Mouse (Mus musculus) liver, embryonic 14.5 days (tissue): ENCODE measurements around the gene Nptn. TPM values are rescaled to one million over a fixed set of nuclear protein-coding genes. Genes with fewer than 3 reads are reported as not detected.

Experiments
- ATAC-seq: fragments of 200-750 bp; cut with Nextera tagmentation; 2 replicates; pipeline ENCODE4 v1.8.0; 2017; ENCODE audit warnings: moderate number of reproducible peaks, mild to moderate bottlenecking, moderate library complexity; ENCODE audit not compliant: insufficient read depth
- DNase-seq, 3 experiments: peaks; one replicate each; pipeline ENCODE4 v3.0.0-alpha.2; 2012 to 2013; ENCODE audit warnings: low read depth in 3 of 3, low spot score in 3 of 3
- H3K27ac ChIP-seq: fragments of 300-500 bp; sonication (generic); 2 replicates; pipeline ENCODE4 v1.5.1; 2014; ENCODE audit warnings: moderate library complexity, mild to moderate bottlenecking, control low read depth, inconsistent platforms
- H3K27me3 ChIP-seq: fragments of 300-500 bp; sonication (generic); 2 replicates; pipeline ENCODE4 v1.6.1; 2014; ENCODE audit warnings: mild to moderate bottlenecking, low read length, moderate library complexity; ENCODE audit not compliant: control insufficient read depth, insufficient read depth
- H3K36me3 ChIP-seq: fragments of 300-500 bp; sonication (generic); replicated peaks from 2 replicates; pipeline ENCODE4 v1.6.1; 2014; ENCODE audit warnings: low read depth; ENCODE audit not compliant: control insufficient read depth, insufficient read depth
- H3K4me1 ChIP-seq, 2 experiments: fragments of 200-500 bp in 1 of 2; fragments of 300-500 bp in 1 of 2; sonication (generic) in 1 of 2; replicated peaks; 2 replicates each; pipeline ENCODE4 v1.6.1; 2012 to 2014; ENCODE audit warnings: antibody characterized with exemption in 1 of 2, inconsistent platforms in 1 of 2, low read length in 1 of 2; ENCODE audit not compliant: control insufficient read depth in 2 of 2, insufficient read depth in 2 of 2
- H3K4me2 ChIP-seq: fragments of 300-500 bp; sonication (generic); 2 replicates; pipeline ENCODE4 v1.6.1; 2014; ENCODE audit warnings: low read depth, mild to moderate bottlenecking, control low read depth, moderate library complexity
- H3K4me3 ChIP-seq, 2 experiments: fragments of 200-500 bp in 1 of 2; fragments of 300-500 bp in 1 of 2; sonication (generic) in 1 of 2; 2 replicates each; pipeline ENCODE4 v1.5.1; 2012 to 2014; ENCODE audit warnings: low read depth in 2 of 2, low read length in 2 of 2, mild to moderate bottlenecking in 2 of 2, control low read depth in 1 of 2, inconsistent platforms in 1 of 2, moderate library complexity in 1 of 2; ENCODE audit not compliant: insufficient read depth in 1 of 2
- H3K9ac ChIP-seq: fragments of 300-500 bp; sonication (generic); replicated peaks from 2 replicates; pipeline ENCODE4 v1.6.1; 2014; ENCODE audit warnings: mild to moderate bottlenecking, control low read depth, moderate library complexity
- H3K9me3 ChIP-seq: fragments of 300-500 bp; sonication (generic); 2 replicates; pipeline ENCODE4 v1.6.1; 2016; ENCODE audit warnings: low read length, mixed read lengths; ENCODE audit not compliant: control insufficient read depth
- CTCF ChIP-seq: IDR thresholded peaks from 2 replicates; pipeline ENCODE4 v1.5.1; 2016; ENCODE audit warnings: antibody characterized with exemption, low read depth, control low read depth
- EP300 ChIP-seq: IDR thresholded peaks from 2 replicates; pipeline ENCODE4 v1.6.1; 2016; ENCODE audit warnings: antibody characterized with exemption, low read depth
- WGBS: fragments of 180-500 bp; shearing (Covaris S2); extraction: QIAGEN DNeasy Blood & Tissue Kit; methylation state at CpG from one replicate; pipeline ENCODE4 v1.1.7; 2014; ENCODE audit not compliant: insufficient replicate concordance; 5-methylcytosine and 5-hydroxymethylcytosine counted together
- polyA plus RNA-seq, 2 experiments: library from polyadenylated mRNA; depleted of rRNA in 1 of 2; stranded (reverse) in 1 of 2; unstranded in 1 of 2; fragments of >200 nt; fragmentation: Nextera tagmentation in 1 of 2; extraction: Ambion mirVana in 1 of 2; gene quantifications; 2 replicates each; pipeline versions ENCODE4 v1.2.1 to v1.2.3; 2012 to 2014

The Nptn gene
- polyA plus RNA-seq, 2 experiments, result 107 to 145 TPM

DNA sequence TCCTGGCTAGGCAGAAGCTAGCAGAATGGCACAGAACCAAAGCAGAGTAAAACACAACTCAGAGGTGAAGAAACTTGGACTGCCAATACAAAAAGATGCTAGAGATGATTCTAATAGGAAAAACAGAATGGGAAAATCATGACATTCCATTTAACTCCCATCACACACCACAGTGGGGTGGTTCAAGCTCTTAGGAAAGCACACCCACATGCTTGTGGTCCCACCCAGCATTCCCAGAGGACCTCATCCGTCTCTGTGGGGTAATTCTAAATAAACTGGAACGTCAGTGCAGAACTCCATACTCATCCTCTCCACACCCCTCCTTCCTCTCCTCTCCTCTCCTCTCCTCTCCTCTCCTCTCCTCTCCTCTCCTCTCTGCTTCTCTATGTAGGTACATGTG, 99.4 kb downstream of the Nptn start:
- Histone ChIP-seq H3K36me3 (no peaks in the 10 kb centered on the region), H3K27ac (no peak overlapping the region), H3K27me3 (no peaks in the 10 kb centered on the region), H3K9me3 (no peaks in the 10 kb centered on the region), H3K4me2 (no peak overlapping the region), H3K4me1 (no peaks in the 10 kb centered on the region), H3K4me3 (no peak overlapping the region), H3K9ac (no peak overlapping the region)
- no peak for DNase-seq
- no peak for TF ChIP-seq EP300
- no peak for TF ChIP-seq CTCF
- WGBS, result 61% methylated on average over 2 of the region's 2 CpGs
- no peak for ATAC-seq

DNA sequence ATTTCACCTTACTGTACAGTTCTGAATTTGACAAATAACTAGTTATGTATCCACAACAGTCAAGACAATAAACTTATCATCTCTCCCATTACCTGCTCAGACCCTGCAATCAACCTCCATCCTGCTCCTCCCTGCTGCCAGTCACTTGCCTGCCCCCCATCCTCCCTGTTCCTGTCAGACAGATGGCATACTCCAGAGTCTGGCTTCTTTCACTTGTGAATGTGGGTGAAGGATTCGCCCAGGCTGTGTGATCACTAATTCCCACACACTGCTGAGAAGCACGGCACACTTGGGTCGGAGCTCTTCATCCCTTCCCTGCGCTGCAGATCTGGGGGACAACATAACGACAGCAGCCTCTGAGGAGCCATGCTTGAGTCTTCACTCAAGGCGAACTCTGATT, 100.1 kb downstream of the Nptn start:
- Histone ChIP-seq H3K27me3 (no peaks in the 10 kb centered on the region), H3K4me2 (no peak overlapping the region), H3K4me1 (no peaks in the 10 kb centered on the region), H3K27ac (no peak overlapping the region), H3K9ac (no peak overlapping the region), H3K4me3 (no peak overlapping the region), H3K36me3 (no peaks in the 10 kb centered on the region), H3K9me3 (no peaks in the 10 kb centered on the region)
- DNase-seq, result no peak
- TF ChIP-seq EP300, result no peak
- TF ChIP-seq CTCF, result no peak
- 71% methylated on average over 6 of the region's 6 CpGs for WGBS
- ATAC-seq, result no peak

DNA sequence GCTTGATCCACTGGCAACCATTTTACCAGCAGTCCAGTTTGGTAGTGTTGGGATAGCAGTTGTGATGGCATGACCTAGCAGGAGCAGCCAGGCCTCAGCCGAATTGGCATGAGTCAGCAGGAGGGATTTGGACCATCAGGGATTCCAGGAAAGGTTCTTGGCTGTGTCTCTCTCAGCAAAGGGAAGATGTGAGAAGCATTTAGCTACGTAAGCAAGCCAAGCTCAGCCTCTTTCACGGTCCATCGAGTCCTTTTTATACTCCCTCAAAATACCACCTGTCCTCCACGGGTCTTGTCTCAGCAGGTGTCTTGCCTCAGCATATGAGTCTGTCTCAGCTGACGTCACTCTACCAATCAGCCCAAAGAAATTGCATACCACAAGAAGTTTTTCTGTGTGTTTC, 101.3 kb downstream of the Nptn start:
- H3K4me1 ChIP-seq, result no peaks in the 10 kb centered on the region
- TF ChIP-seq EP300 (no peak), CTCF (no peak)
- no peaks in the 10 kb centered on the region for H3K9me3 ChIP-seq
- H3K27ac ChIP-seq, result no peak overlapping the region
- H3K36me3 ChIP-seq, result no peaks in the 10 kb centered on the region
- no peaks in the 10 kb centered on the region for H3K27me3 ChIP-seq
- H3K4me2 ChIP-seq, result no peak overlapping the region
- DNase-seq (no peak), ATAC-seq (no peak)
- no peak overlapping the region for H3K4me3 ChIP-seq
- WGBS, result 74% methylated on average over 6 of the region's 6 CpGs
- no peak overlapping the region for H3K9ac ChIP-seq

DNA sequence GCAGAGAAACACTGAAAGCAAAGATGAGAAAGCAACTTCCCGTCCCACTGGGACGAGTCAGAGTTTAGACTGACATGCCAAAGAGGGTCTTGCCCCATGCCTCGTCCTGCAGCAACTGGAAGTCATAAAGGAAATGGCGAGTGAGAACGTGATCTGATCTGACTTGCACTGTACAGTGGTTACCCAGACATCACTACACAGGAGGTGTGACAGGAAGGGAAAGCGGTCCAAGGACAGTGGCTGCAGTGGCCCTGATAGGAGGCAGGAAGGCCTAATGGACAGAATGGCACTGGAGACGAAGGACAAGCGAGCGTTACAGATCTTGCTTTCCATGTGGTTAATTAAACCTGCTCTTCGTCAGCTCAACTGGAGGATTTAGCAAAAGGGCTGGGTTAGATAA, 103.2 kb downstream of the Nptn start:
- no peaks in the 10 kb centered on the region for H3K4me1 ChIP-seq
- no peaks in the 10 kb centered on the region for H3K27me3 ChIP-seq
- no peaks in the 10 kb centered on the region for H3K9me3 ChIP-seq
- ATAC-seq, result no peak
- no peak overlapping the region for H3K4me3 ChIP-seq
- no peak overlapping the region for H3K27ac ChIP-seq
- no peak for TF ChIP-seq EP300
- H3K36me3 ChIP-seq, result no peaks in the 10 kb centered on the region
- 23% methylated on average over 10 of the region's 10 CpGs for WGBS
- H3K9ac ChIP-seq, result no peak overlapping the region
- DNase-seq, result no peak
- no peak overlapping the region for H3K4me2 ChIP-seq

DNA sequence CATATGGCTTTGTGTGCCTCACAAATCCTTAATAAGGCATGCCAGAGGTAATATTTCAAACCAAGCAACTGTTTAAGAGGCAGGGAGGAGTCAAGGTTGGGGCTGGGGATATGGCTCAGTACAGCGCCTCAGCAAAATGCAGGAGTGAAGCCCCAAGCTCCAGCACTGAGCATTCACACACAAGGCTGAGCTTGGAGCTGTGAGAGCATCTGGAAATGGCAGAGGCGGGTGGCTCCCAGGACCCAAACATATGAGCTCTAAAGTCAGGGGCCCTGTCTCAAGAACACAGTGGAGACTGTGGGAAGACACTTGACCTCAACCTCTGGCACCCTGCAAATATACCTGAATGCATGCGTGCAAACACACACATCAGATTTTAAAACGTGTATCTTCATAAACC, 106.0 kb downstream of the Nptn start:
- Histone ChIP-seq H3K9me3 (no peaks in the 10 kb centered on the region), H3K9ac (no peak overlapping the region), H3K4me1 (no peaks in the 10 kb centered on the region), H3K27ac (no peak overlapping the region), H3K4me2 (no peak overlapping the region), H3K36me3 (no peaks in the 10 kb centered on the region), H3K4me3 (no peak overlapping the region), H3K27me3 (no peaks in the 10 kb centered on the region)
- ATAC-seq, result no peak
- TF ChIP-seq CTCF (no peak), EP300 (no peak)
- 77% methylated on average over 4 of the region's 4 CpGs for WGBS
- no peak for DNase-seq

DNA sequence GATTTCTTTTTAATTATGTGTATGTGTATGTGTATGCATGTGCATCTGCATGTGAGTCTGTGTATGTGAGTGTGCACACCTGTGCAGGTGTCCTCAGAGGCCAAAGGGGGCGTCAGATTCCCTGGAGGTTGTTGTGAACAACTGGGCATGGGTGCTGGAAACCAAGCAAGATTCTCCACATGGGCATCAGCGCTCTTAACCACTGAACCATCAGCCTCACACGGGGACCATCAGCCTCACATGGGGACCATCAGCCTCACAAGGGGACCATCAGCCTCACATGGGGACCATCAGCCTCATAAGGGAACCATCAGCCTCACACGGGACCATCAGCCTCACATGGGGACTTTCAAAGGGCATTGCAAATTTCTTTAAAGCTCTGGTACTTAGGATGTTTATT, 108.7 kb downstream of the Nptn start:
- no peak overlapping the region for H3K9ac ChIP-seq

More for the DNA sequence above, 108.7 kb downstream of the Nptn start:
- no peak overlapping the region for H3K4me2 ChIP-seq
- TF ChIP-seq EP300 (no peak), CTCF (no peak)
- H3K36me3 ChIP-seq, result no peaks in the 10 kb centered on the region
- DNase-seq (no peak), ATAC-seq (no peak)
- H3K4me1 ChIP-seq, result no peaks in the 10 kb centered on the region
- H3K27ac ChIP-seq, result no peak overlapping the region
- no peaks in the 10 kb centered on the region for H3K27me3 ChIP-seq
- WGBS, result 68% methylated on average over 4 of the region's 4 CpGs
- H3K9me3 ChIP-seq, result no peaks in the 10 kb centered on the region
- H3K4me3 ChIP-seq, result no peak overlapping the region
